Mouse (Mus musculus): ENCODE measurements at regions not wholly inside any gene's neighbourhood (a gene's known extent, or its start where the extent isn't known, plus 50 kb on each side); places are given as distances from the start of the nearest gene placed in this dataset.

DNA sequence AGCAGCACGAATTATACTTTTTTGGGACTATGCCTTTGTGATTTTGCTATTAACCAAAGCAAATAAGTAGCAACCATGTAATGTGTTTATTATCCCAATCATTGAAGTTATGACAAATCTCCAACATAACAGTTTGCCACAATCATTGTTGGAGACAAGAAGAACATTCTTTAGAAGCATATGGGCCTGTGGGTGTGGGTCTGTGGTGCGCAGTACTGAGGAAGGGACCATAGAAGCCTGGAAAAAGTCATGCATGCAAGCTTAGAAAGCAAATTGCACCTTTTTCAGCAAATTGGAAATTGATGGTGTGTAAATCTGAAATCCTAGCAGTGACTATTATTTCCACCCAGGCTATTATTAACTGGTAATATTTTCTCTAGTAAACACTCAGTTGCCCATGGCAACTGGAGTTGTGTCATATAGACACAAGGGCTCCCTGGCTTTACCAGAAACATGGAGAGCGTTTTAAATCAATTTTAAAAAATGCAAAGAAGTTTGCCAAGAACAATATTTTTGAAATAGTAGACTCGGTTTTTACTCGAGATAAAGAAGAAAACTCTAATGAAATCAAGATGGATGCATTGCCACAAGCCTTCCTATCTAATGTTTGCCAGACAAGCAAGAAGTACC is 325.4 kb upstream of the N6amt1 start:
- no peak for DNase-seq
- Histone ChIP-seq H3K27ac (ENCODE audit: insufficient read depth, low read depth, low read length) (no peak overlapping the region), H3K36me3 (ENCODE audit: control insufficient read depth, insufficient read depth, low read length) (no peaks in the 10 kb centered on the region), H3K4me1 (ENCODE audit: control insufficient read depth, insufficient read depth, low read length) (no peaks in the 10 kb centered on the region), H3K27me3 (replicated peaks; ENCODE audit: control insufficient read depth, insufficient read depth, low read length) (no peaks in the 10 kb centered on the region), H3K4me3 (ENCODE audit: insufficient read depth, low read depth, low read length) (no peak overlapping the region)
- TF ChIP-seq POLR2A (IDR thresholded peaks at IDR 0.05; ENCODE audit: low read depth, low read length) (no peak), CTCF (conservative IDR thresholded peaks at IDR 0.05; ENCODE audit: insufficient read depth, insufficient read length, low read depth, low read length) (no peak)
- WGBS: 73% methylated on average over 5 of the region's 5 CpGs

DNA sequence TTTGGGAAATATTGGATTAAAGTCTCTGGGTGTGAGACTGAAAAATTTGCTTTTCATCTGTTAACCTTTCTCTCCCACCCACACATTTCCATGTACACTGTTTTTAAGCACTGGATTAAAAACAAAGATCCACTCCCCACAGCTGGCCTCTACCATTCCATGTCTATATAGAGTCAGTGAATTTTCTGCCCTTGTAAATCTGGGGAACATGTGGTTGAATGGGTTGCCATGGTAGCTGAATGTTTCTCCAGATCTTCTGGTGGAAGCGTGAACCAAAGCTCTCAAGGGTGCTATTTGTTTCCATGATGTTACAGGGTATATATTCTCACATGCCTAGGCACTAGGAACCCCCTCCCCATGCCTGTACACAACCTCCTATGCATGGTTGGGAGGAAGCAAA is 326.4 kb upstream of the N6amt1 start:
- 74% methylated on average over 1 of the region's 1 CpGs for WGBS
- no peaks in the 10 kb centered on the region for H3K4me1 ChIP-seq (ENCODE audit: control insufficient read depth, insufficient read depth, low read length)
- no peak for DNase-seq
- H3K36me3 ChIP-seq (ENCODE audit: control insufficient read depth, insufficient read depth, low read length): no peaks in the 10 kb centered on the region
- no peak overlapping the region for H3K27ac ChIP-seq (ENCODE audit: insufficient read depth, low read depth, low read length)
- H3K27me3 ChIP-seq (replicated peaks; ENCODE audit: control insufficient read depth, insufficient read depth, low read length): no peaks in the 10 kb centered on the region
- H3K4me3 ChIP-seq (ENCODE audit: insufficient read depth, low read depth, low read length): no peak overlapping the region
- TF ChIP-seq CTCF (conservative IDR thresholded peaks at IDR 0.05; ENCODE audit: insufficient read depth, insufficient read length, low read depth, low read length) (no peak), POLR2A (IDR thresholded peaks at IDR 0.05; ENCODE audit: low read depth, low read length) (no peak)

DNA sequence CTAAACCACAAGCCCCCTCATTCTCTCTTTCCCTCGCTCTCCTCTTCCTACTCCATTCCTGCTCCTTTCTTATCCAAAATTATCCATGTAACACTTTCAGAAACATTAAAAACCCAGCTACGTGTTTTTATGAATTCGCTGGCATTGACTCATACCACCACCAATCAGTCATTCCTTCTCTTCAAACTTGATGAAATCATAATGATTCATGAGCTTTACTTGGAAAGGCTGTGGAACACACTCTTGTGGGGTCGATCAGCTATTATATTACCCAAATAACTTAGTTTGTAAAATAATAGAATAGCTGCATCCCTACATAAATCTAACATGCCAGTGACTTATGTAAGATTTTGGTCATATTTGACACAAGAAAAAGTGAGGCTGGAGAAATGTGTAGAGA is 331.9 kb upstream of the N6amt1 start:
- H3K27ac ChIP-seq (ENCODE audit: insufficient read depth, low read depth, low read length): no peak overlapping the region
- no peaks in the 10 kb centered on the region for H3K27me3 ChIP-seq (replicated peaks; ENCODE audit: control insufficient read depth, insufficient read depth, low read length)
- no peaks in the 10 kb centered on the region for H3K36me3 ChIP-seq (ENCODE audit: control insufficient read depth, insufficient read depth, low read length)
- no peak for TF ChIP-seq CTCF (conservative IDR thresholded peaks at IDR 0.05; ENCODE audit: insufficient read depth, insufficient read length, low read depth, low read length)
- TF ChIP-seq POLR2A (IDR thresholded peaks at IDR 0.05; ENCODE audit: low read depth, low read length): no peak
- no peaks in the 10 kb centered on the region for H3K4me1 ChIP-seq (ENCODE audit: control insufficient read depth, insufficient read depth, low read length)
- 93% methylated on average over 4 of the region's 4 CpGs for WGBS
- no peak overlapping the region for H3K4me3 ChIP-seq (ENCODE audit: insufficient read depth, low read depth, low read length)
- DNase-seq: no peak

DNA sequence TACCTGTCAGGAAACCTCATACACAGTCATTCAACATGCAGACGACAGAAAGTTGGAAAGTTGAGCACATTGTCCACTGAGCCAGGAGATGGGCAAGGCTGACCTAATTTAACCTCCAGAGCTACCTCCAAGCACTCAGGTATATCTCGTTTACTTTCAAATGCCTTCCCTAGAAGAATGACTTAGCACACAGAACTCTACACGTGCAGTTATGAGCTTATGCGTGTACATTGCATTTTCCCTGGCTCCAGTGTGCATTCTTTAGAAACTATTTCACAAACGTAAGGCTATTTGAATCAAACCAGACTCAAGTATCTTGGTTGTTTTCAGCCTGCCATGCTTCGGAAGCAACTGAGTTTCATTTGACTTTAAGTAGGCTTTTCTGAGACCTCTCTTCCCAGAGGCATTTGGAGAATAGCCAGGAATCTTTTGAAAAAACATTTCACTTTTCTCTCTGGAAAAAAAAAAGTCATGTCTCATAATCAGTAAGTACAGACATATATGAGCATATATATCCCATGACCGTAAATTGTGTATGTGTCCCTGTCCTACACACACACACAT is 336.8 kb upstream of the N6amt1 start:
- TF ChIP-seq CTCF (conservative IDR thresholded peaks at IDR 0.05; ENCODE audit: insufficient read depth, insufficient read length, low read depth, low read length) (no peak), POLR2A (IDR thresholded peaks at IDR 0.05; ENCODE audit: low read depth, low read length) (no peak)
- Histone ChIP-seq H3K27ac (ENCODE audit: insufficient read depth, low read depth, low read length) (no peak overlapping the region), H3K27me3 (replicated peaks; ENCODE audit: control insufficient read depth, insufficient read depth, low read length) (no peaks in the 10 kb centered on the region), H3K36me3 (ENCODE audit: control insufficient read depth, insufficient read depth, low read length) (no peaks in the 10 kb centered on the region), H3K4me3 (ENCODE audit: insufficient read depth, low read depth, low read length) (no peak overlapping the region), H3K4me1 (ENCODE audit: control insufficient read depth, insufficient read depth, low read length) (no peaks in the 10 kb centered on the region)
- no peak for DNase-seq
- WGBS: 75% methylated on average over 7 of the region's 7 CpGs

DNA sequence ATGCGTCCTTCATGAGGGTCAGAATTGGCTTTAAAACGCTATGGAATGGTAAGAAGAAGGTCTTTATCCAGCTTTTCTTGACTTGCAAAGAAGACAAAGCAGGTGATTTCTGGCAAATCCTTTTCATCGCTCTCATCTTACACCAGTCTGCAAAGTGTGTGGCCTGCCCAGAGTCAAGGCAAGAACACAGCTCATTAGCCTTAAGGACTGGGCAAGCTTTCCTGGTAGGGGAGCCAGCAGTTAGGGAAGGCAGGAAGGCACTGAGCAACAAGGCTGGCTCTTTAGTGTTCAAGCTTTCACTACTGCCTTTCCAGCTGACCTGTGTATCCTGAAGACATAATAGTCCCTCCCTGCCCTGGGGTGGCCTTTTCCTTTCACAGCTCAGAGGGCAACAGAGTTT is 352.4 kb upstream of the N6amt1 start:
- Histone ChIP-seq H3K4me1 (ENCODE audit: control insufficient read depth, insufficient read depth, low read length) (no peaks in the 10 kb centered on the region), H3K4me3 (ENCODE audit: insufficient read depth, low read depth, low read length) (no peak overlapping the region), H3K27ac (ENCODE audit: insufficient read depth, low read depth, low read length) (no peak overlapping the region), H3K36me3 (ENCODE audit: control insufficient read depth, insufficient read depth, low read length) (no peaks in the 10 kb centered on the region), H3K27me3 (replicated peaks; ENCODE audit: control insufficient read depth, insufficient read depth, low read length) (no peaks in the 10 kb centered on the region)
- no peak for DNase-seq
- WGBS: 51% methylated on average over 3 of the region's 3 CpGs
- TF ChIP-seq CTCF (conservative IDR thresholded peaks at IDR 0.05; ENCODE audit: insufficient read depth, insufficient read length, low read depth, low read length) (no peak), POLR2A (IDR thresholded peaks at IDR 0.05; ENCODE audit: low read depth, low read length) (no peak)

DNA sequence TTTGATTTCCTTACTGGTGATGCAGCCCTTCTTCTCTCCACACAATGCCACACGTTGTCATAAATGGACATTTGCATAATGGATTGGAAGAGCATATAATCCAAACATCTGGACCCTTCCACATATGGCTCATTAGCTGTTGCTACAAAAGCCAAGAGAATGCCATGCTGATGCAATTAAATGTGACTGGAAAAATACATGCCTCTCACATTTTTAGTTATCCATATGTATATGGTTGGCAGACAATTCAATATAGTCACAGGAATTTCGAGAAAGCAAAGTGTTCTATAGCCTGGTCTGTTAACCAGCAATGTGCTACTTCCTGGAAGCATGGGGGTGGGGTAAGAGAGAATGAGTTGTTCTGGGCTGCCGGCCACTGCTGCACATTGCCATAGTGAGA is 352.9 kb upstream of the N6amt1 start:
- Histone ChIP-seq H3K27ac (ENCODE audit: insufficient read depth, low read depth, low read length) (no peak overlapping the region), H3K36me3 (ENCODE audit: control insufficient read depth, insufficient read depth, low read length) (no peaks in the 10 kb centered on the region), H3K4me3 (ENCODE audit: insufficient read depth, low read depth, low read length) (no peak overlapping the region), H3K27me3 (replicated peaks; ENCODE audit: control insufficient read depth, insufficient read depth, low read length) (no peaks in the 10 kb centered on the region), H3K4me1 (ENCODE audit: control insufficient read depth, insufficient read depth, low read length) (no peaks in the 10 kb centered on the region)
- 44% methylated on average over 3 of the region's 3 CpGs for WGBS
- no peak for DNase-seq
- TF ChIP-seq POLR2A (IDR thresholded peaks at IDR 0.05; ENCODE audit: low read depth, low read length) (no peak), CTCF (conservative IDR thresholded peaks at IDR 0.05; ENCODE audit: insufficient read depth, insufficient read length, low read depth, low read length) (no peak)

DNA sequence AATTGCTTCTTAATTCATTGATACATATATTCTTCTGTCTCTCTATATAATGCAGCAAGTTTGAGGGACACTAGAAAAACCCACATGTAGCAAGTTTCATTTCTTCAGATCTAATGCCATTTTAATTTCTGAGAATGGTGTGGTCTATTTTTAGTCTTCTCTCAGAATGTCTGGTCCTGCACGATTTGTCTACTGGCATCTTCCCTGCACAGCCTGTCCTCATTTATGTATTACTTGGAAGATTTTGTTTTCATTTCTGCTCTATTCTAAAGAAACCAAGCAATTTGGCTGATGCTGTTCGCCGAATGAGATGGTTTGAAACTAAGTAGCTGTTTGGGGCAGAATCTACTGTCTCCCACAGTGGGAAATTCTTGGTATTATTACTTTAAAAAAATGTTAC is 382.3 kb upstream of the N6amt1 start:
- H3K36me3 ChIP-seq (ENCODE audit: control insufficient read depth, insufficient read depth, low read length): no peaks in the 10 kb centered on the region
- WGBS: 91% methylated on average over 3 of the region's 3 CpGs
- no peak for DNase-seq
- no peak overlapping the region for H3K4me3 ChIP-seq (ENCODE audit: insufficient read depth, low read depth, low read length)
- H3K4me1 ChIP-seq (ENCODE audit: control insufficient read depth, insufficient read depth, low read length): no peaks in the 10 kb centered on the region
- no peak for TF ChIP-seq POLR2A (IDR thresholded peaks at IDR 0.05; ENCODE audit: low read depth, low read length)
- no peaks in the 10 kb centered on the region for H3K27me3 ChIP-seq (replicated peaks; ENCODE audit: control insufficient read depth, insufficient read depth, low read length)
- no peak overlapping the region for H3K27ac ChIP-seq (ENCODE audit: insufficient read depth, low read depth, low read length)

Data from kidney, adult 2 months (tissue).